Mouse (Mus musculus): ENCODE results near the gene Fscn3. TPM values are rescaled to one million over a fixed set of nuclear protein-coding genes. Genes with fewer than 3 reads are reported as not detected.

The Fscn3 gene
- polyA plus RNA-seq, 1 experiment from 2014 or later = not detected

- no peak for ATAC-seq (ENCODE audit: insufficient number of reproducible peaks, insufficient read depth, low FRiP score, low read depth)
- no peak overlapping the region for H3K27ac ChIP-seq (replicated peaks in 1 of 2; ENCODE audit: control insufficient read depth in 1 of 2, insufficient read depth in 1 of 2, low read depth in 2 of 2, low read length in 2 of 2)
- no peaks in the 10 kb centered on the region for H3K9me3 ChIP-seq (ENCODE audit: control insufficient read depth, low read length)
- peak overlapping the region; percentile 71 for H3K4me3 ChIP-seq (ENCODE audit: control insufficient read depth in 1 of 2, insufficient read depth in 1 of 2, low read depth in 1 of 2, low read length in 2 of 2)
- no peaks in the 10 kb centered on the region for H3K27me3 ChIP-seq (ENCODE audit: control insufficient read depth, insufficient read depth, low read length)
- peaks cover 21 to 48% of the 10 kb centered on the region in 2 experiments for H3K4me1 ChIP-seq (ENCODE audit: control insufficient read depth in 2 of 2, insufficient read depth in 2 of 2, low read length in 2 of 2)
- H3K36me3 ChIP-seq (ENCODE audit: control insufficient read depth, insufficient read depth, low read length) = peaks cover 44% of the 10 kb centered on the region
- H3K4me2 ChIP-seq (ENCODE audit: low read length) = peak overlapping the region; percentile 81
- H3K9ac ChIP-seq (ENCODE audit: low read length) = peak overlapping the region; percentile 80
- WGBS = 18% methylated on average over 13 of the region's 13 CpGs
Measured at GRCm38 (mm10) chr6:28420865-28421264, 6.7 kb upstream of the Fscn3 start.

- H3K9me3 ChIP-seq (ENCODE audit: control insufficient read depth, low read length) = no peaks in the 10 kb centered on the region
- H3K4me1 ChIP-seq (ENCODE audit: control insufficient read depth in 2 of 2, insufficient read depth in 2 of 2, low read length in 2 of 2) = peaks cover 21 to 48% of the 10 kb centered on the region in 2 experiments
- peak overlapping the region; percentile 71 for H3K4me3 ChIP-seq (ENCODE audit: control insufficient read depth in 1 of 2, insufficient read depth in 1 of 2, low read depth in 1 of 2, low read length in 2 of 2)
- 1% methylated on average over 27 of the region's 27 CpGs for WGBS
- H3K27ac ChIP-seq (replicated peaks in 1 of 2; ENCODE audit: control insufficient read depth in 1 of 2, insufficient read depth in 1 of 2, low read depth in 2 of 2, low read length in 2 of 2) = peak overlapping the region in 1 of 2 experiments; percentile 46; a peak in 1 of 4 replicates
- H3K4me2 ChIP-seq (ENCODE audit: low read length) = peak overlapping the region; percentile 81
- H3K27me3 ChIP-seq (ENCODE audit: control insufficient read depth, insufficient read depth, low read length) = no peaks in the 10 kb centered on the region
- H3K9ac ChIP-seq (ENCODE audit: low read length) = peak overlapping the region; percentile 80
- peaks cover 45% of the 10 kb centered on the region for H3K36me3 ChIP-seq (ENCODE audit: control insufficient read depth, insufficient read depth, low read length)
- peak; percentile 70 for ATAC-seq (ENCODE audit: insufficient number of reproducible peaks, insufficient read depth, low FRiP score, low read depth)
Measured at GRCm38 (mm10) chr6:28421469-28422000, 6.1 kb upstream of the Fscn3 start.

- peaks cover 21 to 43% of the 10 kb centered on the region in 2 experiments for H3K4me1 ChIP-seq (ENCODE audit: control insufficient read depth in 2 of 2, insufficient read depth in 2 of 2, low read length in 2 of 2)
Measured at GRCm38 (mm10) chr6:28422651-28423290, 4.8 kb upstream of the Fscn3 start.

GRCm38 (mm10) chr6:28423313-28423712 lies 4.3 kb upstream of the Fscn3 start, which contains the start of gene Arf5:
Gene Arf5, plus strand, starts transcription at chr6:28423560.
- ATAC-seq (ENCODE audit: insufficient number of reproducible peaks, insufficient read depth, low FRiP score, low read depth) = peak; percentile 72
- peaks cover 21 to 43% of the 10 kb centered on the region in 2 experiments for H3K4me1 ChIP-seq (ENCODE audit: control insufficient read depth in 2 of 2, insufficient read depth in 2 of 2, low read length in 2 of 2)
- under 1% methylated on average over 34 of the region's 42 CpGs for WGBS

More at GRCm38 (mm10) chr6:28422651-28423290, 4.8 kb upstream of the Fscn3 start:
- peaks cover 40% of the 10 kb centered on the region for H3K36me3 ChIP-seq (ENCODE audit: control insufficient read depth, insufficient read depth, low read length)
- no peaks in the 10 kb centered on the region for H3K9me3 ChIP-seq (ENCODE audit: control insufficient read depth, low read length)
- H3K4me3 ChIP-seq (ENCODE audit: control insufficient read depth in 1 of 2, insufficient read depth in 1 of 2, low read depth in 1 of 2, low read length in 2 of 2) = peak overlapping the region in 1 of 2 experiments; percentile 93; a peak in 2 of 4 replicates
- H3K4me2 ChIP-seq (ENCODE audit: low read length) = peak overlapping the region; percentile 48
- peak overlapping the region; percentile 39 to 58; a peak in 1 of 4 replicates for H3K27ac ChIP-seq (replicated peaks in 1 of 2; ENCODE audit: control insufficient read depth in 1 of 2, insufficient read depth in 1 of 2, low read depth in 2 of 2, low read length in 2 of 2)
- no peak for ATAC-seq (ENCODE audit: insufficient number of reproducible peaks, insufficient read depth, low FRiP score, low read depth)
- 67% methylated on average over 15 of the region's 15 CpGs for WGBS
- H3K9ac ChIP-seq (ENCODE audit: low read length) = 0 out of 2 replicates have a peak overlapping the region, but pooled peaks have one; percentile 97
- no peaks in the 10 kb centered on the region for H3K27me3 ChIP-seq (ENCODE audit: control insufficient read depth, insufficient read depth, low read length)

GRCm38 (mm10) chr6:28423767-28424695 lies 3.6 kb upstream of the Fscn3 start:
- H3K9me3 ChIP-seq (ENCODE audit: control insufficient read depth, low read length) = no peaks in the 10 kb centered on the region
- peaks cover 27% of the 10 kb centered on the region for H3K36me3 ChIP-seq (ENCODE audit: control insufficient read depth, insufficient read depth, low read length)
- peaks cover 21 to 38% of the 10 kb centered on the region in 2 experiments for H3K4me1 ChIP-seq (ENCODE audit: control insufficient read depth in 2 of 2, insufficient read depth in 2 of 2, low read length in 2 of 2)
- H3K4me3 ChIP-seq (ENCODE audit: control insufficient read depth in 1 of 2, insufficient read depth in 1 of 2, low read depth in 1 of 2, low read length in 2 of 2) = peak overlapping the region; percentile 93 to 98
- no peaks in the 10 kb centered on the region for H3K27me3 ChIP-seq (ENCODE audit: control insufficient read depth, insufficient read depth, low read length)
- ATAC-seq (ENCODE audit: insufficient number of reproducible peaks, insufficient read depth, low FRiP score, low read depth) = peak; percentile 57
- 4% methylated on average over 46 of the region's 46 CpGs for WGBS
- peak overlapping the region; percentile 97 for H3K9ac ChIP-seq (ENCODE audit: low read length)
- peak overlapping the region; percentile 67 for H3K4me2 ChIP-seq (ENCODE audit: low read length)
- H3K27ac ChIP-seq (replicated peaks in 1 of 2; ENCODE audit: control insufficient read depth in 1 of 2, insufficient read depth in 1 of 2, low read depth in 2 of 2, low read length in 2 of 2) = peak overlapping the region; percentile 68 to 80

More at GRCm38 (mm10) chr6:28423313-28423712, 4.3 kb upstream of the Fscn3 start, which contains the start of gene Arf5:
- Histone ChIP-seq H3K4me3 (ENCODE audit: control insufficient read depth in 1 of 2, insufficient read depth in 1 of 2, low read depth in 1 of 2, low read length in 2 of 2) (peak within 1 kb of the TSS; percentile 93 to 98), H3K4me2 (ENCODE audit: low read length) (peak within 1 kb of the TSS; percentile 67), H3K9ac (ENCODE audit: low read length) (peak within 1 kb of the TSS; percentile 97), H3K9me3 (ENCODE audit: control insufficient read depth, low read length) (no peaks in the 10 kb centered on the region), H3K27ac (replicated peaks in 1 of 2; ENCODE audit: control insufficient read depth in 1 of 2, insufficient read depth in 1 of 2, low read depth in 2 of 2, low read length in 2 of 2) (peak within 1 kb of the TSS; percentile 68 to 80), H3K36me3 (ENCODE audit: control insufficient read depth, insufficient read depth, low read length) (peaks cover 34% of the 10 kb centered on the region), H3K27me3 (ENCODE audit: control insufficient read depth, insufficient read depth, low read length) (no peaks in the 10 kb centered on the region)

GRCm38 (mm10) chr6:28425019-28425418 lies 2.6 kb upstream of the Fscn3 start:
- H3K4me3 ChIP-seq (ENCODE audit: control insufficient read depth in 1 of 2, insufficient read depth in 1 of 2, low read depth in 1 of 2, low read length in 2 of 2) = peak overlapping the region in 1 of 2 experiments; percentile 93; a peak in 2 of 4 replicates
- 58% methylated on average over 6 of the region's 6 CpGs for WGBS

GRCm38 (mm10) chr6:28428290-28428689 lies 701 bp downstream of the Fscn3 start, which contains the start of gene Gcc1:
Gene Gcc1, minus strand, starts transcription at chr6:28428390.
- Histone ChIP-seq H3K27me3 (ENCODE audit: control insufficient read depth, insufficient read depth, low read length) (no peaks in the 10 kb centered on the region), H3K9me3 (ENCODE audit: control insufficient read depth, low read length) (no peaks in the 10 kb centered on the region), H3K4me1 (ENCODE audit: control insufficient read depth in 2 of 2, insufficient read depth in 2 of 2, low read length in 2 of 2) (peaks cover 10 to 12% of the 10 kb centered on the region in 2 experiments; a peak in 3 of 4 replicates), H3K36me3 (ENCODE audit: control insufficient read depth, insufficient read depth, low read length) (peaks cover 23% of the 10 kb centered on the region), H3K4me3 (ENCODE audit: control insufficient read depth in 1 of 2, insufficient read depth in 1 of 2, low read depth in 1 of 2, low read length in 2 of 2) (no peak within 1 kb of the TSS), H3K4me2 (ENCODE audit: low read length) (no peak within 1 kb of the TSS), H3K27ac (replicated peaks in 1 of 2; ENCODE audit: control insufficient read depth in 1 of 2, insufficient read depth in 1 of 2, low read depth in 2 of 2, low read length in 2 of 2) (no peak within 1 kb of the TSS), H3K9ac (ENCODE audit: low read length) (no peak within 1 kb of the TSS)
- ATAC-seq (ENCODE audit: insufficient number of reproducible peaks, insufficient read depth, low FRiP score, low read depth) = no peak
- WGBS = 84% methylated on average over 3 of the region's 3 CpGs

More at GRCm38 (mm10) chr6:28425019-28425418, 2.6 kb upstream of the Fscn3 start:
- no peaks in the 10 kb centered on the region for H3K27me3 ChIP-seq (ENCODE audit: control insufficient read depth, insufficient read depth, low read length)
- H3K4me1 ChIP-seq (ENCODE audit: control insufficient read depth in 2 of 2, insufficient read depth in 2 of 2, low read length in 2 of 2) = peaks cover 18 to 30% of the 10 kb centered on the region in 2 experiments
- H3K9ac ChIP-seq (ENCODE audit: low read length) = no peak overlapping the region
- no peak overlapping the region for H3K27ac ChIP-seq (replicated peaks in 1 of 2; ENCODE audit: control insufficient read depth in 1 of 2, insufficient read depth in 1 of 2, low read depth in 2 of 2, low read length in 2 of 2)
- peaks cover 23% of the 10 kb centered on the region for H3K36me3 ChIP-seq (ENCODE audit: control insufficient read depth, insufficient read depth, low read length)
- ATAC-seq (ENCODE audit: insufficient number of reproducible peaks, insufficient read depth, low FRiP score, low read depth) = no peak
- peak overlapping the region; percentile 67 for H3K4me2 ChIP-seq (ENCODE audit: low read length)
- H3K9me3 ChIP-seq (ENCODE audit: control insufficient read depth, low read length) = no peaks in the 10 kb centered on the region

Measured in heart, embryonic 14.5 days (tissue).